Mouse (Mus musculus): ENCODE measurements around the gene Rrp9.

Gene Rrp9

DNA sequence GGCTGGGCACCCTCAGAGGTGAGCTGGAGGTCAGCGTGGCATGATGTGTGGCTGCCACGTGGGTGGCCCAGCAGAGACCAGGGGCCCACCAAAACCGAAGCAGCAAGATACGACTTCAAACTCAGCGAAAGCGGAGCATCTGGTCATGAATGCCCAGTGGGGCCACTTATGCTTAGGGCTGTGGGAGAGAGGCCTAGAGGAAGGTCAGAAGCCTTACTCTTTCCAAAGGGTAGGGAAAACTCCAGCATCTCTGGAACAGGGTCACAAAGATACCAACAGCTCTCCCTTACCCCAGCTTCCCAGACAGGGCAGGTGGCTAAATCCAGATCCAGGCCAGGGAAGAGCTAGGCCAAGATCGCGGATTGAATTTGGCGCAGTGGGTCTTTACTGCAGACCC lies 18.6 kb upstream of the Rrp9 start:
- DNase-seq = no peak

DNA sequence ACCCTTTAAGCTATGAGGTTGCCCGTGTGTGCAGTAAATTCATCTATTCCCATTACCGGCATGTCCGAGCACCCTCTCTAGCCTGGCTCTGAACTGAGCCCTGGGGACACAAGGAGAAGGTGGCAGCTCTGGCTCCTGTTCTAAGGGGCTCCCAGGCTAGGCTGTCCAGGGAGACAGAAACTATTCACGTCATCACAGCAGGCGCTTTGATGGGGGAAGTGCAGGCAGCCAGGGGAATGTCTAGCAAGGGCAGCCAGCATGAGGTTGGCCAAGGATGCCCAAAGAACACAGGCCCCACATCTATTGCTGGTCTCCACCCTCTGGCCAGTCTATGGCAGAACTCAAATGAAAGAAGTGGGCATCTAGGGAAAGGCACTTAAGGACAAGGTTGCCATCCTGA lies 17.8 kb upstream of the Rrp9 start:
- DNase-seq = no peak

DNA sequence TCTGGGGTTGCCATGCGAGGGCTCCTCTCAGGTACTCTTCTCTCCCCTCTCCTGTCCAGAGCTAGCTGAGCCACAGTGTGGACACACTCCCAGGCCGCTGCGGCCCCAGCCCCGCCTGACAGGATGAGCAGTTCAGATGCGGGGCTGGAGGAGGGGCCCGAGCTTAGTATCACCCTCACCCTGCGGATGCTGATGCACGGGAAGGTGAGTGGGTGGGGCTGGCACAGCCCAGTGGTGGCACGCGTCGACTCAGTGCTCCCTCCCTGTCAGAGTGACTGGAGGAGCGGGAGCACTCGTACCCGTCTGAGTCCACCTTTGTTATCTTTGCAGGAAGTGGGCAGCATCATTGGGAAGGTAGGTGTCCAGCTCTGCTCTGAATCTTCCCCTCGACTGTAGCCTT lies 15.8 kb upstream of the Rrp9 start:
- peak; percentile 76 for DNase-seq

DNA sequence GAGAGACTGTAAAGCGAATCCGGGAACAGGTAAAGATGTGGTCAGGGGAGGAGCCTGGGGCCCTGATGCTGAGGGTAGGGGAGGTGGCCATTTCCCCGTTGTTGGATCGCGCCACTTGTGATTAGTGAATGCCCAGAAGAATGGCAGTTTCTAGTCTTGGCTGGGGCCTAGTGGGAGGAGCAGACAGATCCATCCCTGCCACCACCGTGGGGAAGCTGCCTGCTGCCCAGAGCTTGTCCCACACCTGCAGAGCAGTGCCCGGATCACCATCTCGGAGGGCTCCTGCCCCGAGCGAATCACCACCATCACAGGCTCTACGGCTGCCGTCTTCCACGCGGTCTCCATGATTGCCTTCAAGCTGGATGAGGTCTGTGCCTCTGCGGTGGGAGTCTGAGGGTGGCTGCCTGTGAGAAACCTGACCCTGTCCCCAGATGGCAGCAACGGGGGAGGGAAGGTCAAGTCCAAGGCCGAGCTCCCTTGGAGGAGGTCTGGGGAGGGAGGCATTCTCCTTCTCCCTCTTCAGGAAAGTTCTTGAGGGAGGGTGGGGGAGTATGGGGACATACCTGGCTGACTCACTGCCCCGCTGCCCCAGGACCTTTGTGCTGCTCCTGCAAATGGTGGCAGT lies 15.2 kb upstream of the Rrp9 start:
- DNase-seq = peak; percentile 87

DNA sequence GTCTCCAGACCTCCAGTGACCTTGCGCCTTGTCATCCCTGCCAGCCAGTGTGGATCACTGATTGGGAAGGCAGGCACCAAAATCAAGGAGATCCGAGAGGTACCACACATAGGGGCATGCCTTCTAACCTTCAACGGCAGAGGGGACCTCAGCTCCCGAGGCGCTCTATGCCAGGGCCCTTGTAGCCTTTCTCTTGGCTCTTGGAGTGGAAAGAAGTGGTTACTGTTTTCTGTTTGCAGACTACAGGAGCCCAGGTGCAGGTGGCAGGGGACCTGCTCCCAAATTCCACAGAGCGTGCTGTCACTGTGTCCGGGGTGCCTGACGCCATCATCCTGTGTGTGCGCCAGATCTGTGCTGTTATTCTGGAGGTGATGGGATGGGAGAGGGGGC lies 14.7 kb upstream of the Rrp9 start:
- DNase-seq = peak; percentile 74

DNA sequence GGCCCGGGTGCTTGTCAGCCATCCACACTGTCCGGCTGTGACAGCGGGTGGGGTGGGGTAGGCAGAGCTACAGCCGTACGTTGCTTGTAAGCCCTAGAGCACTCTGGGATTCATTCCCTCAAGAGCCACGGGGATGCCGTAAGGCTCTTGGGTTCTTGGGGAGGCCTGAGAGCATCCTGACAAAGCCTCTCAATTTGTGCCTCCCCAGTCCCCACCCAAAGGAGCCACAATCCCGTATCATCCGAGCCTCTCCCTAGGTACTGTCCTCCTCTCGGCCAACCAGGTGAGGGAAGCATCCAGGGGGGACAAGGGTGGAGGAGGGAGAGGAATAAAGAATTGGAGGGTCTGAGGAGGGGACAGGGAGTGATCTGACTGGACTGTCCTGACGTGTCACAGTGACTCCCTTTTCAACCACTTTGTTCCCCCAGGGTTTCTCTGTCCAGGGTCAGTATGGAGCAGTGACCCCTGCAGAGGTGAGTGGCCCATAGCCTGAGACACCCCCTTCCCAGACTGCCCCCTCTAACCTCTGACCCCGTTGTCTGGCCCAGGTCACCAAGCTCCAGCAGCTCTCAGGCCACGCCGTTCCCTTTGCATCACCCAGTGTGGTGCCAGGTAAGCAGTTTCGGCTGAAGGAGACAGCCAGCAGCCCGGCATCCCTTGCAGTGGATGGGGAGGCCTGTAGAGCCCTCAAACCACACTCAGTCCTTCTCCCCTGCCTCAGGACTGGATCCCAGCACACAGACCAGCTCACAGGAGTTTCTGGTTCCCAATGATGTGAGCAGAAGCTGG lies 13.9 kb upstream of the Rrp9 start:
- peak; percentile 72 for DNase-seq

DNA sequence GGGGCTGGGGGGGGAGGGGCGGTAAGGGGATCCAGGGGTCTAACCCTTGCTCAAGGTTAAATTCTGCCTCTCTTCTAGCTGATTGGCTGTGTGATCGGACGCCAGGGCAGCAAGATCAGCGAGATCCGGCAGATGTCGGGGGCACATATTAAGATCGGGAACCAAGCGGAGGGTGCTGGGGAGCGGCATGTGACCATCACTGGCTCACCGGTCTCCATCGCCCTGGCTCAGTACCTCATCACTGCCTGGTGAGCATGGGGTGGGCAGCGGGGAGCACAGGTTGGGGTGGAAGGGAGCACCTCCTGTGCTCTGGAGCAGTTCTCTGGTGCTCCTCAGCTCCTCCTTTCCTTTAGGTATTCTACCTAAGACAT lies 13.3 kb upstream of the Rrp9 start:
- no peak for DNase-seq

DNA sequence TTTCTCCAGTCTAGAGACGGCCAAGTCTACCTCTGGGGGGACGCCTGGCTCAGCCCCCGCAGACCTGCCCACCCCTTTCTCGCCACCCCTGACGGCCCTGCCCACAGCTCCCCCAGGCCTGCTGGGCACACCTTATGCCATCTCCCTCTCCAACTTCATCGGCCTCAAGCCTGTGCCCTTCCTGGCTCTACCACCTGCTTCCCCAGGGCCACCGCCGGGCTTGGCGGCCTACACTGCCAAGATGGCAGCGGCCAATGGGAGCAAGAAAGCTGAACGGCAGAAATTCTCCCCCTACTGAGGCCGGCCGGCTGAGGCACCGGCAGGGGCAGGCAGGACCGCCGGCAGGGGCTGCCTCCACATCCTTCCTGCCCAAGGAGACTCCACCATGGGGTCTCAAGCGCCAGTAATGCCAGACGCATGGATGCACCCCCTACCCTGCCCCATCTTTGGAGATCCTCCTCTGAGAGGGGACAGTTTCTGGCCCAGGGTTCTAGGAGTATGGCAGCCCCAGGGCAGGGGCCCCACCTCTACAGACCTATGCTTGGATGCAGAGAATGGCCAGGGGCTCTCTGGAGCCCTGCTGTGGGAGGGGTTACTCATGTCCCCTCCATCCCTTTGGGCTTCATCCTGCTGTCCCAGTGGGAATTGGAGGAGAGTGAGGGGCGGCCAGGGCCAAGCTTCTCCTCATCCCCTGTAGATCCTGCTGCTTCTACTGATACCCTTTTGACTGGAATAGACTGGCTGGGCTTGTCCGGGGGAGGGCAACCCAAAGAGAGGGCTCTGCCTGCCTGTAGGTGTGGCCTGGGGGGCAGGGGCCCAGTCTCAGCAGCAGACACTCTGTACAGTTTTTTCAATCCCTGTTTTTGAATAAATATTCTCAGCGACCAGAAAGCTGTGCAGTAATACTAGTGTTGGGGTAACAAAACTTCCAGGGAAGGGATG lies 12.4 kb upstream of the Rrp9 start:
- DNase-seq = peak; percentile 92

DNA sequence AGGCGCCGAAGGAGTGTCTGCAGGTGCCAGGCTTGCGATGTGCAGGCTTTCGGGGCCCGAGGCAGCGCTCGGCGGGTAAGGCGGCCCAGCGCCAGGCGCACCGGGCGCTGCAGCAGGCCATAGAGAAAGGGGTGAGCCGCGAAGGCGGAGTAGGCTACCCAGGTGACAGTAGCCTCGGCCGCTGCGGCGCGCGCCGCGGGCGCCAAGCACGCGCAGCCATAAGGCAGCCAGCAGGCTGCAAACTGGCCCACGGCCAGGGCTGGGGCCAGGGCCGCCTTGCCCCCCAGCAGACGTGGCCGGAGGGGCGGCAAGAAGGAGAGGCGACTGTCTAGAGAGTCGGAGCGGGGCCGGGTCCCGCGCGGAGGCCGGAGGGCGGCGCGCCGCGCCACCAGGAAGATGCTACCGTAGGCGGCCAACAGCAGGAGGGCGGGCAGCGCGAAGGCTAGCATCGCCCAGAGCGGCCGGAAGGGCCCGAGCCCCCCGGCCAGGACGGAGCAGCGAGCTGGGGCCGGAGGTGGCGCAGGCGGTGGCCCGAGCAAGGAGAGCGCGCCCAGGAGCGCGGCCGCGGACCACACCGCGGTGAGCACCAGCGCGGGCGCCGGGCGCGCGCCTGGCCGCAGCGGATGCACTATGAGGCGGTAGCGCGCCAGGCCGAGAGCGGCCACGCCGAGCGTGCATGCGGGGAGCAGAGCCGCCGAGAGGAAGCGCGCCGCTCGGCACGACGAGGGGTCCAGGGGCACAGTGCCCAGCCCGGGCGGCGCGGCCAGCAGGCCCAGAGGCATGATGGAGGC lies 10.8 kb upstream of the Rrp9 start:
- peak; percentile 91 for DNase-seq

DNA sequence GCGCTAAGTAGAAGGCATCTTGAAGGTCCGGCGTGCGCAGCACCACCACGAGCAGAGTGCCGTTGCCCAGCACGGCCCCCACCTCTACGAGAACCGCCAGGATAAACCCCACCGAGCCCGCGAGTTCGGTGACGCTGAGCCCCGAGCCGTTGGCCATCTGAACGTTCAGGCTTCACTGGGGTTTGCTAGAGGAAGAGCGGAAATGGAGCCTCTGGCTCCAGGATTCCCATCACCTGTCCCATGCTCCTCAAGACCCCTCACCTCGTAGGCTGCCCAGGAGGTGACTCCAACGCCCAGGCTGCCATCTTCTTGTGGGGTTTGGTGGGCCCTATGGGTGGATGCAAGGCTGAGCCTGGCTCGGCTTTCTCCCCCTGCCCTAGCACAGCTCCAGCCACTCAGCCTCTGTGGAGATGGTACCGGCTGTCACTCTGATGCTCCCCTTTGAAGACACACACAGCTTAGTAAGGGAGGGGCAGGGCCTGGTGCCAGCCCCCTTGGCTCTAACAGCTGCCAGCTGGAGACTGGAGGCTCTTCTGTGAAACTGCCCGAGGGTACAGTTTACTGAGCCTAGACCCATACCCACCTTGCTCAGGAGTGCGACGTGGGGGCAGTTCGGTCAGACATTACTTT lies 10.1 kb upstream of the Rrp9 start, which contains the start of gene Gpr62:
Gpr62 (minus strand) TSS at position 368 of the 630 bp plus-strand sequence.
- DNase-seq = peak; percentile 92

DNA sequence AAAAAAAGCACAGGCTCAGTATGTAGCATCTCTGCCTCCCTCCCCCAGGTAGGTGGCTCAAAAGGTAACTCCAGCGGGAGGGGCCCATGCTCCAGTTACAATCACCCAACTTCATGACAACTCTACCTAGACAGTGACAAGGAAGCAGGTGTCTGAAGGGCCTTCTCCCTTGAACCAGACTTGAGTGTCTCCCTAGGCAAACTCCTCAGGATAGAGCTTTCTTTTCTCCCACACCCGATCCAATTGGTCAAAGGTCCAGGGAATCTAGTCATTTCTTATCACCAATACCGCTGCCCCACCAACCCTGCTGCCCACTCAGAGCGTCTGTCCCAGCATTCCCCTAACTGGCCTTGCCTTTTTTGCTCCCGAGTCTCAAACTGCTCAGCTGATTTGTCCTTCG lies 9.0 kb upstream of the Rrp9 start:
- peak; percentile 60 for DNase-seq

DNA sequence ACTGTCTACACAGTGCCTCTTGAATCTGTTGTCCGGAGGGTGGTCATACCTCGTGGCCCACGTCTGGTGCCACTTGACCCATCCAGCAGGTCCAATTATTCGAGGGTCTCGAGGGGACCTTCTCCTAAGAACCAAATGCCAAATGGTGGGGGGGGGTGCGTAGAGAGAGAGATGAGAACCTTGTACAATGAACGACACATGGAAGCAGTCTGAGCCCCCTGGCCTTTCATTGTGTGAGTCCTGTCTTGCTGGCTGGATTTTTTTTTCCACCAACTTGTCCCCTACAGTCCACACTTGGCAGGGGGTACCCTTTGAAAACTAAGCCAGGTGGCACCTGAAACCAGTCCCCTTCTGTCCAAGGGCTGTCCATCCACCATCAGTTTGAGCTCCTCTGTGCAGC lies 8.0 kb upstream of the Rrp9 start:
- DNase-seq = peak; percentile 55

DNA sequence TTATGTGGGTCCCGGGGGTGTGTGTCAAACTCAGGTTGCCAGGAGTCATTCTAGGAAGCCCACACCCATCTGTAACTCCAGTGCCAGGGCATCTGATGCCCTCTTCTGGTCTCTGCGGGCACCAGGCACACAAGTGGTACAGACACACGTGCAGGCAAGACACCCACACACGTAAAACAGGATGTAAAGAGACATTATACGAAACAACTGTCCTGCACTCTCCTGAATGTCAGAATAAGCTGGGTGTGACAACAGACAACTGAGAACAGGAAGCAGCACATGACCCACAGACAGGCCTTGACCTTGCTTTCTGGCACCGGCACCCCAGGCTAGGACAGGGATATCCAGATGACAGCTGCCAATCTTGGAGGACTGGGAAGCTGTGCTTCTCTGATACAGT lies 6.4 kb upstream of the Rrp9 start:
- peak; percentile 48 for DNase-seq

DNA sequence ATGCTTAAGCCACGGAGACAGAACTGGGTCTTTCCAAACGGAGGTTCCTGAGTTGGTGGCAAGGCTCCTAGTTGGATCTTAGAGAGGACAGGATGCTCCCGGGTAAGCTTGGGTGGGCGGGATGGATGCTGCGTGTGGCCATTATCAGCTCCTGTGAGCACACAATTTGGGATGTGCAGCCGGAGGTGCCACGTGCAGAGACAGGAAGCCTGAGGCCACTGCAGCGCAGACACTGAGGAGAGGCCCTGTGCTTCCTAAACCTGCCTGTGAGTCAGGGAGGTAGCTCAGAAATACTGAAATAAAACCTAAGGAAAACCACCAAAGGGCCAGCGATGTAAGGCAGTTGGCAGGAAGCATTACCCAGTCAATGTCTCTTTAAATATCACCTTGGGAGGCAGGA lies 6.0 kb upstream of the Rrp9 start:
- DNase-seq = no peak

DNA sequence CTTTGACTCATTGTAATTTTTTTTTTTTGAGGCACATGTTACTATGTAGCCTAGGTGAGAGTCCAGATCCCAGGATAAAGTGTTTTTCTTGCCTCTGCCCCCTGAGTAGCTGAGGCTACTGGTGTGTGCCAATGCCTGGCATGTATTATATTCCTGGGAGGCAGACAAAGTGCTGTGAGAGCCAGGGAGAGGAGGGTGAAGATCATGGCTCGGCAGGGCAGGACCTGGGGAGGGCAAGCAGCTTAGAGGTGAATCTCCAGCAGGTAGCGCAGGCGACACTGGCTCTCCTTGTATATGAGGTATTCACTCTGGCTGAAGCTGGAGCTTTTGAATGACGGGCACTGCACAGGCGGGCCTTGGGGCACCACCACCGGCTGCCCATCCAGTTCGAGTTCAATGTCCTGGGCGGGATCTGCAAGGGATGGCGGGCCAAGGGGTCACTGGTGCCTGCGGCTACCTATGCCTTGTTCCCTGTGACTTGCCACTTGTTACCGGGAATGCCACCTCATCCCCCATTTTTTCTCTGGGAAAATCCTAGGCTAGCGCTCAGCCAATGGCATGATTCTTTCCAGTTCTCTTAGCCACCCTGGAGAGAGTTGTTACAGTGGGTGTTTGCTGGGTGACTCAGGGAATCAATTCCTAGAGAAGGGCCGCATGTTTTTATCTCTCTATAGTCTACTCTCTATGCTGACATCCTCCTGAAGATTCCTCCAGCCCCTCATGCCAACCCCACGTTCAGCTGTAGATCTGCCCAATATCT lies 4.6 kb upstream of the Rrp9 start:
- DNase-seq = peak; percentile 41

DNA sequence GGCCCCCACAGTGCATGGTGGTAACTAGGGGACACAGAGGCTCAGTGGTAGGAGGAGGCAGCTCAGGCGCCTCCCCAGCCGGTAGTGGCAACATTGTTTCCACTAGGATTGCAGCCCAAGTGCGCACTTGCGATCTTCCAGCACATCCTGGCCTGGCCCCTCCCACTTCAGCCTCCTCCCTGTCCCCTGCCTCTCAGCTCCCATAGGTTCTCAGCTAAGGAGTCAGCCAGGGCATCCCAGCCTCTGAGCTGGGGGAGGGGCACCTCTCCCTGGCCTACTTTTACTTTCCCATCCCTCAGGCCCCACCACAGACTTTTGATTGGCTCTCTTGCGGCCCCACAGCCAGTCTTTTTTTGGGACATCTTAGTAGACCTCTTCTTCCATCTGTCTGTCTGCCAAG lies 3.9 kb upstream of the Rrp9 start:
- DNase-seq = no peak

DNA sequence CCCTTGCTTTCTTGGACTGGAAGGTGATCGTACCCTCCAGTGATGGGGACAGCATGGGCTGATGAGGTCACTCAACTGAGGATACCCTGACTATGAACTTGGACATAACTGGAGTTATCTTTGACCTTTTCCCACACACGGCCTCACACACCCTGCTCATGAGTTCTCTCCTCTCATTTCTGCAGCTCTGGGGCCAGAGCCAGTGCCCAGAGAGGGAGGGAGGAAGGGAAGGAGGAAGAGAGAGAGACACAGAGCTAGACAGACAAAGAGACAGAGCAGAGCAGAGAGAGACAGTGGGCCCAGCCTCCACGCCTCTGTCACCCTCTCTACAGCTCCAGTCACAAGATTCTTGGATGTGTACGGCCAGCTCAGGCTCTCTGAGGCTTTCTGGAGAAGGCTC lies 3.4 kb upstream of the Rrp9 start:
- peak; percentile 66 for DNase-seq

DNA sequence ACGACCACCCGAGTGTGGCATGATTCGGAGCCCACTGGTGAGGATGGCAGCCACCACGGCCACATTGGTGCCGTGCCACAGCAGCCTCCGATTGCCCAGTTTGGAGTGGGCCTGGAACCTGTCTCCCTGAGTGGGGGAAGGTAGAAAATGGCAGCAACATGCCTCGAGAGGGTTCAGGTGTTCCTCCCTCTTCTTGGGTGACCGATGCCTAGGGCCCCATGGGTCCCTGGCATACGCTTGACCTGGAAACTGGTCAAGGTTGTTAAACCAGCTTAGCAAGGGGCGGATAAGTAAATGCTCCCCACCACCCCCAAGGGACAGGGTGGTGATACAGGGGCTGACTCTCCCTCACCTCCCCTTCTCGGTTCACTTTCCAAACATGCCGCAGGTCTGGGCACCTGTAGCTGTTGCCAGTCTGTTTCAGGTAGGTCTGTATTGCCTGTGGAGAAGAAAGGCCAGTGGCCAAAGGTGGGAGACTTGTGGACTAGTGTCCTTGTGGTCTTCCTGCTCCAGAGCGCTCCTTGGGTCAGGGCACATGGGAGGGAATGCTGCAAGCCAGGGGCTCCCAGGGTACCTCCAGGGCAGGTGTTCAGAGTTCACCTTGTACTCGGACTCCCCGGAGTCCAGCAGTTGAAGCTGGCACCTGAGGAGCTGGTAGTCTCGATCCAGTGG lies 2.5 kb upstream of the Rrp9 start:
- DNase-seq = peak; percentile 65

DNA sequence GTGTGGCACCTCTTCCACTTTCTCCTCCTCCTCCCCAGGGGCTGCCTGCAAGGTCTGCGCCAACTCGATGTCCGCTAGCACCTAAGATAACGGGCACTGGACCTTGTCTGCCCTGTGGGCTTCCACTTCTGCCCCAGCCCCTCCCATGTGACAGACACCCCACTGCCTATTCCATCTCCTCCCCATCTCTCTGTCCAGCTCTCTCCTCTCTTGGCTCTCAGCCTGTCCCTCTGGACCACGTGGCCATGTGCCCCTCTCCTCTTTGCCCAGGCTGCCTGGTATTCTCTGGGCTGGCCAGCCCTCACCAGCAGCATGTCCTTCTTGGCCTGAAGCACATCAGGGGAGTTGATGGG lies 2.0 kb upstream of the Rrp9 start:
- peak; percentile 66 for DNase-seq

DNA sequence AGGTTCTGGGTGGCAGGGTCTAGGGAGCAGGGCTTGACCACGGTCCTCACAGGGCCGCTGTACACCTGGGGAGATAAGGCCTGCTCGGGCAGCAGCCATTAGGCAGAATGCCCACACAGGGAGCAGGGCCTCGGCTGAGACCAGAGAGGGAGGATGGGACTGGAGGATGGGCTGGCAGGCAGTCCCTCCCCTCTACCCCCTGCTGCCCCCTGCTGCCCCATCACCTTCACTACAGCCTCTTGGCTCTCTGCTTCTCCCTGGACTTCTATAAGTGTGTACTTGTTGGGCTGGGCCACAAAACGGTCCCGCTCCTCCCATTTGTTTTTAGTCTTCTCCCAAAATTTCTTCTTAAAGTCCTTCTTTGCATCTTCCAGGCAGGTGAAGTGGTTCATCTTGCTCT lies 1.3 kb upstream of the Rrp9 start:
- DNase-seq = peak; percentile 87

DNA sequence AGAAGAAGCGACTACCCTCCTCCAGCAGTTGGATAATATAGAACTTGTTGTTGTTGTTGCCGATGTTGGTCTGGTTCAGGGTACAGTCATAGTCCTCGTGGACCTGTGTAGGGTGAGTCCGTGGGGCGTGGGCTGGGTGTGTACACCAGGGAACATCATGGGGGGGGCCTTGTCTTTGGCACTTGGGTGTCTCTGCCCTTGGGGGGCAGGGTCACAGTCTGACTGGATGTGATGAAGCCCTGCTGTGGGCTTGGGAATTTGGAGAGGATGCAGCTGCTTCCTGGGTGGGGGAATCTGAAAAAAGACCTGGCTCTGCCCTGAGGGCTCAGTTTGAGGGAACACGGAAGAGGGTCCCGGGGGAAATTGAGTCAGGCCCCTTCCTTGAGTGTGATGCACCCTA lies 717 bp upstream of the Rrp9 start:
- peak; percentile 70 for DNase-seq
